Mouse (Mus musculus) right cerebral cortex, postnatal 4 days (tissue): ENCODE data around the gene Gm8159.
"Not testable (repeated sequence)": the region's sequence is repeated elsewhere in the genome, so short reads cannot be mapped to it uniquely, and the experiment has no call there.

Experiments
- DNase-seq: peaks from one replicate; pipeline ENCODE4 v3.0.0-alpha.2; 2022

Gene Gm8159

GRCm38 (mm10) chr14:4632052-4632451, at the start of gene Gm8159:
Gene Gm8159 (plus strand): TSS chr14:4632352.
- DNase-seq: not testable (repeated sequence)

GRCm38 (mm10) chr14:4649309-4649708, 17.2 kb downstream of the Gm8159 start:
- peak; percentile 13 for DNase-seq

GRCm38 (mm10) chr14:4650324-4650723, 18.2 kb downstream of the Gm8159 start:
- DNase-seq: peak; percentile 62

GRCm38 (mm10) chr14:4663892-4664291, 31.7 kb downstream of the Gm8159 start, which contains the start of gene Gm3239:
Gene Gm3239 (plus strand): TSS chr14:4664192.
- DNase-seq: not testable (repeated sequence)
